Mouse (Mus musculus) megakaryocyte, adult 5-6 weeks (primary cell): ENCODE data around the gene Ak7. TPM values are rescaled to one million over a fixed set of nuclear protein-coding genes. Genes with fewer than 3 reads are reported as not detected.

Experiments used
- ATAC-seq: 2 replicates; pipeline ENCODE4 v1.8.0; 2016; ENCODE audit warnings: mild to moderate bottlenecking, inconsistent platforms; ENCODE audit not compliant: poor library complexity, severe bottlenecking
- total RNA-seq, 2 experiments: library from RNA; stranded (forward) in 1 of 2; stranded (reverse) in 1 of 2; fragments of 153-499, 151-499 nt in 1 of 2; fragments of 221-1000, 200-1000 nt in 1 of 2; gene quantifications; 2 replicates each; pipeline versions ENCODE4 v1.2.3 to v1.2.4; 2015 to 2017

Gene Ak7
- 0.38 TPM in 1 of 2 replicates, not detected in the other for total RNA-seq (2015)
- 0.07 TPM in 1 of 2 replicates, not detected in the other for total RNA-seq (2017)

- peak; percentile 96 for ATAC-seq
These were observed at the start of gene Ak7 for GRCm38 (mm10) chr12:105705799-105706487. Ak7 (plus strand) TSS chr12:105705976.

GRCm38 (mm10) chr12:105676274-105676673, 29.5 kb upstream of the Ak7 start:
- ATAC-seq = no peak

GRCm38 (mm10) chr12:105678211-105678610, 27.6 kb upstream of the Ak7 start:
- no peak for ATAC-seq

- ATAC-seq = no peak
These were observed 27.0 kb upstream of the Ak7 start for GRCm38 (mm10) chr12:105678762-105679161.

GRCm38 (mm10) chr12:105683933-105684901, 21.6 kb upstream of the Ak7 start, which contains the start of gene Gskip:
Gskip (plus strand) TSS chr12:105684829.
- peak; percentile 50 for ATAC-seq

- ATAC-seq = peak; percentile 86
These were observed 20.6 kb upstream of the Ak7 start, which contains the start of gene Atg2b for GRCm38 (mm10) chr12:105685001-105685691. Atg2b (minus strand) TSS chr12:105685211.

GRCm38 (mm10) chr12:105686791-105687190, 19.0 kb upstream of the Ak7 start:
- ATAC-seq = no peak

- no peak for ATAC-seq
These were observed 18.4 kb upstream of the Ak7 start for GRCm38 (mm10) chr12:105687416-105687815.

- ATAC-seq = 0 out of 2 replicates have a peak, but pooled peaks have one; percentile 26
These were observed 17.2 kb upstream of the Ak7 start for GRCm38 (mm10) chr12:105688546-105688945.

- no peak for ATAC-seq
These were observed 16.3 kb upstream of the Ak7 start for GRCm38 (mm10) chr12:105689435-105689834.

- no peak for ATAC-seq
These were observed 11.8 kb upstream of the Ak7 start for GRCm38 (mm10) chr12:105694021-105694420.

- no peak for ATAC-seq
These were observed 9.9 kb upstream of the Ak7 start for GRCm38 (mm10) chr12:105695848-105696247.

- no peak for ATAC-seq
These were observed 8.5 kb upstream of the Ak7 start for GRCm38 (mm10) chr12:105697104-105697780.

GRCm38 (mm10) chr12:105700433-105700832, 5.3 kb upstream of the Ak7 start:
- no peak for ATAC-seq

- ATAC-seq = no peak
These were observed 12.8 kb downstream of the Ak7 start for GRCm38 (mm10) chr12:105718616-105719015.

- ATAC-seq = no peak
These were observed 14.4 kb downstream of the Ak7 start for GRCm38 (mm10) chr12:105720196-105720595.

GRCm38 (mm10) chr12:105721452-105722132, 15.8 kb downstream of the Ak7 start:
- no peak for ATAC-seq

GRCm38 (mm10) chr12:105722657-105723056, 16.9 kb downstream of the Ak7 start:
- ATAC-seq = peak; percentile 80

- no peak for ATAC-seq
These were observed 18.8 kb downstream of the Ak7 start for GRCm38 (mm10) chr12:105724616-105725015.

- ATAC-seq = no peak
These were observed 20.0 kb downstream of the Ak7 start for GRCm38 (mm10) chr12:105725736-105726135.
